Mouse (Mus musculus): ENCODE measurements around the gene Bclaf3. TPM values are rescaled to one million over a fixed set of nuclear protein-coding genes. Genes with fewer than 3 reads are reported as not detected.

The Bclaf3 gene
- 50.8 TPM for polyA plus RNA-seq (2017; shearing (Covaris generic))

DNA sequence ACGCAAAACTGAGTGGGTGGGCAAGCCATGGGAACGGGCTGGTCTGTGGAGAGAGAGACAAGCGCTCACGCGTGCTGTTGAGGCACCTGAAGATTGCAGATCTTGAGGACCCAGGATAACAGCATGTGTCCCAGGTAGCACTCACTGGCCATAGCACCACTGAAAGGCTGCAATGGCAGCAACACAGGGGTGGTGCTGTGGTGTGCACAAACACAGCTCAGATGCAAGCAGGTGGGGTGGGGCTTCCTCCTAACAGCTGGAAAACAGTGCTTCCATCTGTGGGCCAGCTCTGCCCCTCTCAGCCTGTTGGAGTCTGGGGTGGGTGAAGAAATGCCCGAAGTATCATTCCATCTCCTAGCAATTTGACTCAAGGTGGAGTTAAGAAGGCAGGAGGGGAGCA is at the start of gene Bclaf3:
Gene Bclaf3, plus strand, starts transcription at position 301 of the 400 bp plus-strand sequence.

DNA sequence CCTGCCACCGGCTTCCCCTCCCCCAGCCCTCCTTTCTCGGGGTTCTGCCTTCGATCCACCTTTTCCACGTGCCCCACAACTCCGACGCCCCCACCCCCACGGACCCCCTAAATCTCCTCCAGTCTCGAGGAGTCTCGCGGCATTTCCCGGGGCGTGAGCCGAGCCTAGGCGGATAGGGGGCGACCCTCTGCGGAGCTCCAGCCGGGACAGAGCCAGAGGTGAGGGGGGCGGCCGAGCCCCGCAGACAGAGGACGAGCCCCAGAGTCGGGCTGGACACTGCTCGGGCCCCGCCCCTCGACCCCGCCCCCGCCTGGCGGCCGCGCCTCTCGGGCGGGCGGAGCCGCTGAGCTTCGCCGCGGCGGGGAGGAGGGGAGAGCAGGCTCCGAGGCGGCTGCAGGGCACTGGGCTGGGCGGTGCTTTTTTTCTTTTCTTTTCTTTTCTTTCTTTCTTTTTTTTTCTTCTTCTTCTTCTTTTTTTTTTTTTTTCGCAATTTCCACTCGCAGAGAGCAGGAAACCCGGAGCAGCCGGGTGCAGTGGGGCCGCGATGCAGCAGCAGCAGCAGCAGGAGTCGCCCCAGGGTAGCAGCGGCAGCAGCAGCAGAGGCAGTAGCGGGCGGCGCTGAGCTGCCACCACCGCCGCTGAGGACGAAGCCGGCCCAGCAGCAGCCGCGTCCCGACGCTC is 100.6 kb downstream of the Bclaf3 start, which contains the start of gene Sh3kbp1:
Gene Sh3kbp1, plus strand, starts transcription at position 366 of the 681 bp plus-strand sequence.

Other genes with a start within 250 kb of the Bclaf3 start
- 66.3 TPM for gene Eif1ax, start 154.5 kb upstream of the Bclaf3 start, polyA plus RNA-seq (2017; shearing (Covaris generic))
- gene Map7d2, start 112.1 kb upstream of the Bclaf3 start, polyA plus RNA-seq (2017; shearing (Covaris generic)), result not detected
- gene Sh3kbp1, start 100.6 kb downstream of the Bclaf3 start, polyA plus RNA-seq (2017; shearing (Covaris generic)), result 443 TPM

All from activated CD4-positive, CD25-positive, alpha-beta regulatory T cell, adult 9 weeks (primary cell).